Mouse (Mus musculus): ENCODE measurements around the gene Spns2.

DNA sequence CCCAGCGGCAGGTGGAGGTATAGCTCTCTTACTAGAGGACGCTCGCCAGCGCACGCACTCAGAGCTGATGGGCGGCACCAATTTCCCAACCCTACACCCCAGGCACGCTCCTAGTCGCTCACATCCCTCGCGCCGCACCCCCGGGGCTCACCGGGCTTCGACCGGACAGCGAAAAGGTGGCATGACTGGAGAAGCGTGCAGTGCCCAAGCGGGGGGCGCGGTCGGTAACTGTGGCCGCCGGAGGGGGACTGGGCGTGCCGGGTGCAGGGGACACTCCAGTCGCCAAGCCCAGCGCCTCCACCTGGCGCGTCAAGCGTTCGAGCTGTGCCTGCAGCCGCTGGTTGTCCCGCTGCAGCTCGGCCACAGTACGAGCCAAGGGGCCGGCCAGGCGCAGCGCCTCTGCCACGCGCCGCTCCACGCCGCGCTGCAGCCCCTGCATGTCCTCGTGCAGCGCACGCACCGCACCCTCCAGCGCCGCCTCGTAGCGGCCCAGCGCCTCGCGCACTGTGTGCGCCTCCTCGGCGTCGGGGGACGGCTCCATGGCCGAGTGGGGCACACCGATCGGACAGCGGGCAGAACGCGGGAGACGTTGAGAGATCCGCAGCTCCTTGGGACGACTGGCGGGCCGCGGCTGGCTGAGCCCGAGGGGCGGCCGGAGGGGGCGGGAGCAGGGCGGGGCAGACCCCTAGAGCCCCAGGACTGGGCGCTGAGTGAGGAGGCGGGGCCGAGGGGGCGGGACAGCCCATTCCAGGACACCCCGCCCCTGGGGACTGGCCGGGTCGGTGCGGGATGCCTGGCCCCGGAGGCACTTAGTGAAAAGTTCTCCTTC, 78.4 kb downstream of the Spns2 start, which contains the start of gene Smtnl2:
- no peak for TF ChIP-seq CTCF (IDR thresholded peaks at IDR 0.05; ENCODE audit: borderline replicate concordance, extremely low read depth, insufficient read depth, insufficient read length)
- TF ChIP-seq POLR2A (IDR thresholded peaks at IDR 0.05; ENCODE audit: borderline replicate concordance, extremely low read depth, insufficient read depth, insufficient read length, poor library complexity, severe bottlenecking): no peak
